Mouse (Mus musculus) embryonic facial prominence, embryonic 11.5 days (tissue): ENCODE measurements at regions not wholly inside any gene's neighbourhood (a gene's known extent, or its start where the extent isn't known, plus 50 kb on each side); places are given as distances from the start of the nearest gene placed in this dataset.

ENCODE experiments used
- ATAC-seq: fragments of 200-750 bp; cut with Nextera tagmentation; replicated peaks from 2 replicates; pipeline ENCODE4 v1.8.0; 2017; ENCODE audit warnings: low read depth; ENCODE audit not compliant: insufficient number of reproducible peaks, low FRiP score, low TSS enrichment
- DNase-seq: peaks from one replicate; pipeline ENCODE4 v3.0.0-alpha.2; 2015; ENCODE audit warnings: low spot score
- H3K27ac ChIP-seq: fragments of 300-500 bp; sonication (generic); replicated peaks from 2 replicates; pipeline ENCODE4 v1.5.1; 2014; ENCODE audit warnings: mild to moderate bottlenecking, low read depth, low read length, control low read depth
- H3K27me3 ChIP-seq: fragments of 300-500 bp; sonication (generic); 2 replicates; pipeline ENCODE4 v1.6.1; 2014; ENCODE audit warnings: mild to moderate bottlenecking, low read length, moderate library complexity, mixed read lengths; ENCODE audit not compliant: control insufficient read depth, insufficient read depth
- H3K36me3 ChIP-seq: fragments of 300-500 bp; sonication (generic); replicated peaks from 2 replicates; pipeline ENCODE4 v1.6.1; 2014; ENCODE audit warnings: low read depth, mild to moderate bottlenecking, low read length, moderate library complexity, mixed read lengths; ENCODE audit not compliant: control insufficient read depth, insufficient read depth
- H3K4me1 ChIP-seq: fragments of 300-500 bp; sonication (generic); 2 replicates; pipeline ENCODE4 v1.6.1; 2014; ENCODE audit warnings: low read length, mixed read lengths; ENCODE audit not compliant: control insufficient read depth, insufficient read depth
- H3K4me2 ChIP-seq: fragments of 300-500 bp; sonication (generic); 2 replicates; pipeline ENCODE4 v1.6.1; 2014; ENCODE audit warnings: low read depth, mild to moderate bottlenecking, control low read depth, low read length, moderate library complexity
- H3K4me3 ChIP-seq: fragments of 300-500 bp; sonication (generic); 2 replicates; pipeline ENCODE4 v1.5.1; 2014; ENCODE audit warnings: low read depth, low read length, control low read depth
- H3K9ac ChIP-seq: fragments of 300-500 bp; sonication (generic); replicated peaks from 2 replicates; pipeline ENCODE4 v1.6.1; 2014; ENCODE audit warnings: mild to moderate bottlenecking, control low read depth, low read length
- H3K9me3 ChIP-seq: fragments of 300-500 bp; sonication (generic); replicated peaks from 2 replicates; pipeline ENCODE4 v1.6.1; 2016; ENCODE audit warnings: mild to moderate bottlenecking, low read length, inconsistent platforms, mixed read lengths; ENCODE audit not compliant: control insufficient read depth
- WGBS: fragments of 180-500 bp; shearing (Covaris S2); extraction: QIAGEN DNeasy Blood & Tissue Kit; methylation state at CpG from one replicate; pipeline ENCODE4 v1.1.7; 2014; 5-methylcytosine and 5-hydroxymethylcytosine counted together

- 70% methylated on average over 8 of the region's 8 CpGs for WGBS
- no peak overlapping the region for H3K9ac ChIP-seq
- no peaks in the 10 kb centered on the region for H3K9me3 ChIP-seq
- DNase-seq (no peak), ATAC-seq (no peak)
- no peak overlapping the region for H3K4me3 ChIP-seq
- H3K36me3 ChIP-seq, result no peaks in the 10 kb centered on the region
- no peak overlapping the region for H3K4me2 ChIP-seq
- H3K4me1 ChIP-seq, result no peaks in the 10 kb centered on the region
- H3K27me3 ChIP-seq, result no peaks in the 10 kb centered on the region
- no peak overlapping the region for H3K27ac ChIP-seq
Observed at GRCm38 (mm10) chr4:22047730-22048455, 116.8 kb downstream of the Faxc start.

- Histone ChIP-seq H3K27ac (no peak overlapping the region), H3K36me3 (no peaks in the 10 kb centered on the region), H3K9ac (no peak overlapping the region), H3K27me3 (no peaks in the 10 kb centered on the region), H3K4me3 (no peak overlapping the region), H3K4me2 (no peak overlapping the region), H3K4me1 (no peaks in the 10 kb centered on the region), H3K9me3 (no peaks in the 10 kb centered on the region)
- ATAC-seq (no peak; the same call in 1 of the 2 replicates), DNase-seq (no peak)
- 39% methylated on average over 5 of the region's 5 CpGs for WGBS
Observed at GRCm38 (mm10) chr4:22066785-22067433, 135.8 kb downstream of the Faxc start.

GRCm38 (mm10) chr4:22067678-22068299 is 136.7 kb downstream of the Faxc start:
- 64% methylated on average over 14 of the region's 14 CpGs for WGBS
- ATAC-seq (no peak), DNase-seq (no peak)
- no peak overlapping the region for H3K9ac ChIP-seq
- H3K27me3 ChIP-seq, result no peaks in the 10 kb centered on the region
- no peak overlapping the region for H3K27ac ChIP-seq
- H3K36me3 ChIP-seq, result no peaks in the 10 kb centered on the region
- H3K4me3 ChIP-seq, result no peak overlapping the region
- H3K4me1 ChIP-seq, result no peaks in the 10 kb centered on the region
- H3K4me2 ChIP-seq, result no peak overlapping the region
- no peaks in the 10 kb centered on the region for H3K9me3 ChIP-seq

- Histone ChIP-seq H3K27ac (no peak overlapping the region), H3K4me2 (no peak overlapping the region), H3K9me3 (no peaks in the 10 kb centered on the region), H3K4me1 (no peaks in the 10 kb centered on the region), H3K9ac (no peak overlapping the region), H3K36me3 (no peaks in the 10 kb centered on the region), H3K27me3 (no peaks in the 10 kb centered on the region), H3K4me3 (no peak overlapping the region)
- DNase-seq, result no peak
- 49% methylated on average over 3 of the region's 3 CpGs for WGBS
- ATAC-seq, result no peak
Observed at GRCm38 (mm10) chr4:22088209-22088787, 157.2 kb downstream of the Faxc start.

- 87% methylated on average over 1 of the region's 1 CpGs for WGBS
- Histone ChIP-seq H3K9me3 (no peaks in the 10 kb centered on the region), H3K36me3 (no peaks in the 10 kb centered on the region), H3K4me1 (no peaks in the 10 kb centered on the region), H3K27me3 (no peaks in the 10 kb centered on the region), H3K9ac (no peak overlapping the region), H3K4me3 (no peak overlapping the region), H3K27ac (no peak overlapping the region), H3K4me2 (no peak overlapping the region)
- no peak for DNase-seq
- no peak for ATAC-seq
Observed at GRCm38 (mm10) chr4:22089637-22090041, 158.5 kb downstream of the Faxc start.

- ATAC-seq (no peak), DNase-seq (no peak)
- Histone ChIP-seq H3K27ac (no peak overlapping the region), H3K36me3 (no peaks in the 10 kb centered on the region), H3K9me3 (no peaks in the 10 kb centered on the region), H3K4me1 (no peaks in the 10 kb centered on the region), H3K4me2 (no peak overlapping the region), H3K27me3 (no peaks in the 10 kb centered on the region), H3K4me3 (no peak overlapping the region), H3K9ac (no peak overlapping the region)
- WGBS, result 77% methylated on average over 11 of the region's 11 CpGs
Observed at GRCm38 (mm10) chr4:22090536-22090935, 159.4 kb downstream of the Faxc start.

- Histone ChIP-seq H3K4me3 (no peak overlapping the region), H3K9me3 (no peaks in the 10 kb centered on the region), H3K4me2 (no peak overlapping the region), H3K9ac (no peak overlapping the region), H3K36me3 (no peaks in the 10 kb centered on the region), H3K27me3 (no peaks in the 10 kb centered on the region), H3K4me1 (no peaks in the 10 kb centered on the region), H3K27ac (no peak overlapping the region)
- DNase-seq (no peak), ATAC-seq (no peak)
- WGBS, result 83% methylated on average over 4 of the region's 4 CpGs
Observed at GRCm38 (mm10) chr4:22092551-22092950, 161.4 kb downstream of the Faxc start.
